In the genomic region with DNA sequence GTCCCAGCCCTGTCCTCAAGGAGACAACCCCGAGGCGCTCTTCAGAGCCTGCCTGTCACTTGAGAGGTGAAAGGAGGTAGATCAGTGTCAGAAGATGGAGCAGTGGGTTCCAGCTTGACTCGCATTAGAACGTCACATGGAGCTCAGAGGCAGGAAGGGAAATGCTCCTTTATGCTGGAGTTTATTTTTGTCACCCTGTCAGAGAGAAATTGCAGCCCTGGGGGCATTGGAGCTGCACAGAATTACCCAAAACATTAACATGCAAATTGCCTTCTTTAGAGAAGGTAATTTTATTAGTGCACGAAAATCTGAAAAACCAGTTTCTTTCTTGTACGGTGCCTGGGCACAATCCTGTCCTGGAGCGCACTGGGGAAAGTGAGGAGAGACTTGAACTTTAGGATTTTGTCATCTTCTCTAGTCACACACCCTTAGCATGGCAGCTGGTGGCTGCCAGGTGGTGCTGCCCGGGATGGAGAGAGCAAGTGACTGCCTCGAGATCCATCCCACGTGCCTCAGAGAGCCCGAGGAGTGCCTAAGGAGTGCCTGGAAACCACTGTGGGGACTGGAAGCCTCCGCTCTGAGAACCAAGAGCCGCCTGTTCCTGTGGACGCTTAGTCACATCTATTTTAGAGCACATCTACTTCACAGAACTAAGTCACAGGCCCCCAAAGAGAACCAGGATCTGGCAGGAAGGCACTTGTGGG, we compare ENCODE assay signal across 8 mouse cellular contexts.
DNase-seq lines count a peak whose midpoint lies in the region; ATAC-seq lines count a peak whose summit lies in the region.
"Had no signal": no experiment of that assay in that cellular context is flagged by ENCODE, and none has a peak within 500 bp of the region (broad histone marks: within the 10 kb centered on the region; RNA-seq: fewer than 3 reads in every experiment).

No protein-coding gene starts in this region.

- H3K4me3 ChIP-seq in kidney, embryonic 15.5 days (replicated peaks): no peak overlapping the region
- no peak overlapping the region for H3K4me3 ChIP-seq in neural tube, embryonic 15.5 days (replicated peaks)

- 29% methylated on average over 14 of the region's 14 CpGs for WGBS in kidney, embryonic 15.5 days
- WGBS in neural tube, embryonic 15.5 days: 26% methylated on average over 14 of the region's 14 CpGs

- no peaks in the 10 kb centered on the region for H3K27me3 ChIP-seq in kidney, embryonic 15.5 days
- no peaks in the 10 kb centered on the region for H3K27me3 ChIP-seq in neural tube, embryonic 15.5 days (replicated peaks)
- H3K27me3 ChIP-seq: Patski had no signal

- H3K4me2 ChIP-seq in kidney, embryonic 15.5 days: no peak overlapping the region
- H3K4me2 ChIP-seq in neural tube, embryonic 15.5 days: no peak overlapping the region

- peak; percentile 25 for DNase-seq in layer of hippocampus, adult 11-12 months (ENCODE audit: low spot score)
- no peak for DNase-seq in layer of hippocampus, postnatal 14 days (ENCODE audit: low spot score in 2 of 2)
- no peak for DNase-seq in gastrocnemius, postnatal 25 days

- peak; percentile 81 for ATAC-seq in frontal cortex, adult (ENCODE audit: low TSS enrichment)
- ATAC-seq in kidney, embryonic 15.5 days (replicated peaks; ENCODE audit: low FRiP score): no peak
- ATAC-seq in neural tube, embryonic 15.5 days (ENCODE audit: low FRiP score): peak; percentile 32; the same call in 1 of the 2 replicates
- ATAC-seq in erythroid progenitor cell, adult 5-6 weeks (replicated peaks; ENCODE audit: low FRiP score, poor library complexity, severe bottlenecking): no peak
- ATAC-seq: Patski had no signal

- 0 out of 2 replicates have a peak overlapping the region, but pooled peaks have one; percentile 27 for H3K27ac ChIP-seq in kidney, embryonic 15.5 days
- no peak overlapping the region for H3K27ac ChIP-seq in neural tube, embryonic 15.5 days (replicated peaks)

- peaks cover 7% of the 10 kb centered on the region; the same call in 1 of the 2 replicates for H3K4me1 ChIP-seq in kidney, embryonic 15.5 days
- peaks cover 14% of the 10 kb centered on the region for H3K4me1 ChIP-seq in neural tube, embryonic 15.5 days

- no peaks in the 10 kb centered on the region for H3K9me3 ChIP-seq in kidney, embryonic 15.5 days (replicated peaks)
- no peaks in the 10 kb centered on the region for H3K9me3 ChIP-seq in neural tube, embryonic 15.5 days (replicated peaks)

- no peaks in the 10 kb centered on the region for H3K36me3 ChIP-seq in kidney, embryonic 15.5 days
- no peaks in the 10 kb centered on the region for H3K36me3 ChIP-seq in neural tube, embryonic 15.5 days

- H3K9ac ChIP-seq in kidney, embryonic 15.5 days: no peak overlapping the region
- no peak overlapping the region for H3K9ac ChIP-seq in neural tube, embryonic 15.5 days (replicated peaks)

Comparison
In these comparisons a context has a peak if more than half of its experiments do, and no peak if none do; other contexts are left out.
1. ATAC-seq: peak in frontal cortex, adult (single experiment) and neural tube, embryonic 15.5 days (single experiment); none in kidney, embryonic 15.5 days (single experiment) and erythroid progenitor cell, adult 5-6 weeks (single experiment).